Mouse (Mus musculus) layer of hippocampus, adult 9-11 months (tissue): ENCODE results near the gene Ankrd44.

Experiments used
- DNase-seq: peaks from one replicate; pipeline ENCODE4 v3.0.0; 2022

Gene Ankrd44

DNA sequence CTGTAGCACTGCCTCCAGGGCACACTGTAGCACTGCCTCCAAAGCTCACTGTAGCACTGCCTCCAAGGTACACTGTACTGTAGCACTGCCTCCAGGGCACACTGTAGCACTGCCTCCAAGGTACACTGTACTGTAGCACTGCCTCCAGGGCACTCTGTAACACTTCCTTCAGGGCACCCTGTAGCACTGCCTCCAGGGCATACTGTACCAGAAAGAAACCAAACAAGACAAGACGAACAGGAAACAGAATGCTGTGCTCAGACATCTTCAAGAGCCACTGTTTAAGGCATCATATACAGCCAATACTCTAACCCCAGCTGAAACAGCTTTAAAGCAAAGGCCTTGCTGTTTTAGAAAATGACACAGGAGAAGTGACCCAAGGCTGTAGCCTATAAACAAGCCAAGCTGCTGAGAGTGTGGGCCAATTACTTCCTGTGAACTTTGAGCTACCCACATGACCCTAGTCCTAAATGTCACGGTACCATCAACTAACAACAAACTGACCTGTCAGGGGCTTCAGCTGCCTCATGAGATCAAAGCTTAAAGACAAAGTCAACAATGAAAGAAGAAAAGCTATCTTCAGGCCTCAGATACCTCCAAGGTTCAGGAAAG lies 43.2 kb downstream of the Ankrd44 start:
- no peak for DNase-seq

- DNase-seq = no peak
Measured at GRCm38 (mm10) chr1:54881523-54881922, 44.7 kb downstream of the Ankrd44 start.

- no peak for DNase-seq
Measured at GRCm38 (mm10) chr1:54877423-54878073, 48.6 kb downstream of the Ankrd44 start.

DNA sequence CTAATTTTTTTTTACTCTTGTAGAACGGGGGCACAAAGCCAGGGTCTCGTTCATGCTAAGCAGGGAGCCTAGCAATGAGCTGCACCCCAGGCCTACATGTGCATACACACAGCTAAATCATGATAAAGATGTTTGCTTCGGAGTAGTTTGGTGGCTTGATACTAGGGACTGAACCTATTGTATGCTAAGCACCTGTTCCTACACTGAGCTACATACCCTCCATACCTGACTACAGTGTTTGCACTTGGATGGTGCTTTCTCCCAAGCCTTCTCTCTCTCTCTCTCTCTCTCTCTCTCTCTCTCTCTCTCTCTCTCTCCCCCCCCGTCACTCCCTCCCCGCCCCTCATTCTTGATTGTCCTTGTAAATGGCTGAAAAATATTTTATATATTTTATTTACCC lies 49.2 kb downstream of the Ankrd44 start:
- DNase-seq = no peak

- no peak for DNase-seq
Measured at GRCm38 (mm10) chr1:54874094-54874493, 52.1 kb downstream of the Ankrd44 start.

GRCm38 (mm10) chr1:54872857-54873616 lies 53.1 kb downstream of the Ankrd44 start:
- DNase-seq = no peak

DNA sequence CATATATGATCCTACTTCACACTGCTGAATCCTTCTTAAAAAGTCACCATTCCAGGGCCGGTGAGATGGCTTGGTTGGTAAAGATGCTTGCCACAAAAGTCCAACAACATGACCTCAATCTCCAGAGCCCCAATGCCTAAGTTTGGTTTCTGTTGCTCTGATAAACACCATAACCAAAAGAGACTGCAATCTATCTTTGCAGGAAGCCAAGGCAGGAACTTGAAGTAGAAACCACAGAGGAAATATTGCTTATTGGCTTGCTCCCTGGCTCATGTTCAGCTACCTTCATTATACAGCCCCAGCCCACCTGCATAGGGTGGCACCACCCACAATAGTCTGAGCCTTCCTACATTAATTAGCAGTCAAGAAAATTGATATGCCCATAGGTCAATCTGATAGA lies 54.9 kb downstream of the Ankrd44 start:
- DNase-seq = no peak

- no peak for DNase-seq
Measured at GRCm38 (mm10) chr1:54870634-54871033, 55.6 kb downstream of the Ankrd44 start.

DNA sequence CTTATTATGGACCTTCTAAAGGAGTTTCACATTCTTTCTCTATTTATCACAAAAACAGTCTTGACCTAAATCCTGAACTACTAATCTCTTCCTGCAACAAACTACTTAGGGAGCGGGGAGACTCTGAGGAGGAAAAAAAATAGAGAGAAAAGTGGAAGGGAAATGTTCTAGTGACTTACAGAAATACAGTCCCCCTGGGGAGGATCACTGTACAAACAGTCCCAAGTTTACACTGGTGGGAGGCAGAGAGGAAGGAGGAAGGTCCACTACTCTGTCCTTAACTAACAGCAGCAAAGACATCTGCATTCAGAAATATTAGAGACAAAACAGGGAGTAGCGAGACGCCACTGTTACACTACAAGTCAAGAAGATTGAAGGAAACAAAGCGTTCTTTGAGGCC lies 59.0 kb downstream of the Ankrd44 start:
- no peak for DNase-seq

DNA sequence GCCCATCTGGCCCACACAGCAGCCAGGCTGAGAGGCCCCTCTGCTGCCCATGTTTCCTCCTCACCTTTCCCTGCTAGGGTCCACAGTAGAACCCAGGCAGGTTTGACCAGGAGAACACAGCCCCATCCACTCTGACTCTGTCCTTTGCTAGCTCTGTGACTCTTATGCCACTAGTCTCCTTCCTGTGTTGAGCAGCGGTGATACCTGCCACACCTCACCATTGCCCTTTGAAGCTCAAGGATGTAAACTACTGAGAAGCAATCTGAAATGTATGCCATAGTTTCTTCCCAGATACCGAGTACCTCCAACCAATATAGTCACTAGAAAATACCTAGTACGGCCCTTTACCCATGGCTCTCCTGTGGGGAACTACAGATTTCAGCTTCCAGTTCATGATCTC lies 60.1 kb downstream of the Ankrd44 start:
- DNase-seq = no peak

DNA sequence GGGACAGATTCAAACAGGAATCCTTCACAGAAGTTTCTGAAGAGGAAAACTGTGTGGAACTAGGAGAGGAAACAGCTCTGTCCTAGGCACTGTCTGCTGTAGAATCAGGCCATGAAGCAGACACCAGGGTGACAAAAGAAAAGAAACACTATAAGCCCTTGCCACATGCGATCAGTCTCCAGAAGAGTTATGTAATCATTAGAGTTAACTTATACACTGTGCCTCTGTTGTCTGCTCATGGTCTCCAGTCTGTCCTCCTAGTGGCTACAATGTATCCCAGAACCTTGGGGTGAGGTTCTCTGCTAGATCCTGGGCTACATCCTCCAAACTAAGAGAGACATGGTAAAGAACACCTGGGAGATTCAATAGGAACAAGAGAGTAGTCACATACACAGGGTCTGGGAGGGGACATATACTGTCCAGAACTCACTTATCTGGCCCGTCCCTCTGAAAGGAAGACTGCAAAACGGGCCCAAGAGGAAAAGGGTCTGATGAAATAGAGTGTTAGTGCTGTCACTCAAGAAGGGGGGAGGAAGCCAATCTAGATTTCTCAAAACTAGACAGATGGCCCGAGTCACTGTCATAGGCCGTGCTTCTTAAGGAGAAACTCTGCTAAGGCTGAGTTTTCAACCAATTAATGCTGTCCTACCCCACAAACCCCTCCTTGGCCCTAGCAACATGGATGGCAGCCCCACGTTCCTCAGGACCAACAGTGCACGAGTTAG lies 61.1 kb downstream of the Ankrd44 start:
- DNase-seq = no peak

GRCm38 (mm10) chr1:54860361-54860760 lies 65.8 kb downstream of the Ankrd44 start:
- no peak for DNase-seq

DNA sequence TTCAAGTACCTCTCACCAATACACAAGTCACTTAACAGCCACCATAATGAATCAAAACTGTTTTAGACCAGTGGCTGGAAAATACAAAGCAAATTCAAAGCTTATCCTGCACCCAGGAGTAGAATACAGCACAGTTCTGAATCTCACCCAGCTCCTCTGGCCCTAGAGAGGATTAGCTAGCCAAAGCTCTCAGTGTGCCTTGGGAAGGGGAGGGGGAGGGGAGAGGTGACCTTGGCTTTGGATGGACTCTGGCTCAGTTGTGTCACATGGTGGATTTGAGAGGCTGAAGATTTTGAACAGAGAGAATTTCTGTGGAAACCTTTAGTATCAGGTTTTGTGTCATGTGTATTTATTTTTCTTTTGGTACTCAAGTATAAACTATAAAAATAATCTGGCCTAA lies 66.3 kb downstream of the Ankrd44 start:
- no peak for DNase-seq

GRCm38 (mm10) chr1:54858898-54859297 lies 67.3 kb downstream of the Ankrd44 start:
- DNase-seq = no peak

GRCm38 (mm10) chr1:54856502-54856901 lies 69.7 kb downstream of the Ankrd44 start:
- no peak for DNase-seq

- no peak for DNase-seq
Measured at GRCm38 (mm10) chr1:54855970-54856369, 70.2 kb downstream of the Ankrd44 start.

DNA sequence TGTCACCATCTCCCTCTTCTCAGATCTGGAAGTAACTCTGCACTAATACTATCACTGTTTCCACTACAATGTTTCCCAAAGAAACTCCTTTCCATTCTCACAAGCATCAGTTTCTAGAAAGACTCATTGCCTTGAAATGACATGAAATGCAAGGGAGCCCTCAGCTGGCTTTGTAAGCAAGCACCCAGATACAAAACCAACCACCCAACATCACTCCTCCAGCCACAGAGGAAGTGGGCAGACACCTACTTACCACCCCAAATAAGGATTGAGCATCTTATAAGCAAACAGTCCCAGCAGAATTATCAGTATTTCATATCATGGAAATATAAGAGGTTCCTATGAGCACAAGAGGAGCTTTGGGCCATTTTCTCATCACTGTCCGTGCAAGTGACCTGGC lies 71.8 kb downstream of the Ankrd44 start:
- DNase-seq = no peak

GRCm38 (mm10) chr1:54853311-54854000 lies 72.7 kb downstream of the Ankrd44 start:
- DNase-seq = no peak

- DNase-seq = no peak
Measured at GRCm38 (mm10) chr1:54851610-54852009, 74.6 kb downstream of the Ankrd44 start.

- DNase-seq = no peak
Measured at GRCm38 (mm10) chr1:54850077-54850476, 76.1 kb downstream of the Ankrd44 start.

DNA sequence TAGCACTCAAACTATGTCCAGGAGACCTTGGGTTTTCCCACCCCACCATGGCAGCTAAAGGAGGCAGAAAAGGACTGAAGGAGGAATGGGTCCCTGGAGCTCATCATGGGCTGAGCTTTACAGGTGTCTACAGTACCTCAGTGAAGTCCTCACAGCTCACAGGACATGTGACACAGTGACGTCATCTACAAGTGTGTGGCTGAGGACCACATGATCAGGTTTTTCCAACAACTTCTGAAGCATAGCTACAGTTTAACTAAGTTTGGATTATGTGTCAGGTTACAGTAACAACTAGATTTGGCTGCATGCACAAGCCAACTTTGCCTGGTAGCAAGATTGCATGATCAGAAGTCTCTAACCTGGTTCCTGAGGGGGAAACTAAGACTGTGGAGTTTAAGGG lies 78.9 kb downstream of the Ankrd44 start:
- no peak for DNase-seq

GRCm38 (mm10) chr1:54846346-54847000 lies 79.7 kb downstream of the Ankrd44 start:
- DNase-seq = no peak
